Mouse (Mus musculus) gastrocnemius, adult 2 months (tissue): ENCODE results near the gene Slc16a5. TPM values are rescaled to one million over a fixed set of nuclear protein-coding genes. Genes with fewer than 3 reads are reported as not detected.

Source experiments
- DNase-seq: peaks from one replicate; pipeline ENCODE4 v3.0.0; 2022
- H3K27ac ChIP-seq: fragments of 200-600 bp; 2 replicates; pipeline ENCODE4 v1.8.1; 2022; ENCODE audit warnings: mild to moderate bottlenecking
- H3K4me3 ChIP-seq: fragments of 200-600 bp; 2 replicates; pipeline ENCODE4 v1.8.1; 2022; ENCODE audit warnings: mild to moderate bottlenecking, moderate library complexity
- CTCF ChIP-seq: fragments of 200-600 bp; IDR thresholded peaks from 2 replicates; pipeline ENCODE4 v1.8.1; 2022; ENCODE audit warnings: antibody characterized with exemption, mild to moderate bottlenecking, moderate library complexity
- intact Hi-C: fragments of 180-260 bp; cut with DNase I; formaldehyde crosslinking; loops from one replicate; pipeline ENCODE4 v1.15.1; 2025
- long read RNA-seq, 2 experiments: library from polyadenylated mRNA; stranded (forward); transcript quantifications; one replicate each; pipeline ENCODE4 v2.0.0; 2021
- total RNA-seq, 2 experiments: library from RNA; stranded (reverse); gene quantifications; 2 replicates each; pipeline ENCODE4 v1.2.3; 2021

Gene Slc16a5
- total RNA-seq: not detected
- long read RNA-seq, experiment 1: 0 reads
- long read RNA-seq, experiment 2: 0 reads

- no peak within 1 kb of the TSS for H3K4me3 ChIP-seq
- H3K27ac ChIP-seq: no peak within 1 kb of the TSS
- intact Hi-C loops: no loop called here
- no peak for TF ChIP-seq CTCF
- no peak for DNase-seq
Measured at GRCm38 (mm10) chr11:115462243-115462891, at the start of gene Slc16a5. Gene Slc16a5, plus strand, starts transcription at chr11:115462474.

- peak; percentile 98 for DNase-seq
- H3K27ac ChIP-seq: peak within 1 kb of the TSS; percentile 99
- intact Hi-C loops: loop anchor here (10.0 kb wide), 1 partner anchor 185 kb away; the partner anchor contains the start of genes Gga3 and Mrps7
- TF ChIP-seq CTCF: no peak
- H3K4me3 ChIP-seq: peak within 1 kb of the TSS; percentile 97
Measured at GRCm38 (mm10) chr11:115419531-115420237, 42.6 kb upstream of the Slc16a5 start, which contains the start of the genes Atp5h and Kctd2. Gene Atp5h, minus strand, starts transcription at chr11:115419962. Gene Kctd2, plus strand, starts transcription at chr11:115420128.

- DNase-seq: peak; percentile 78
- Histone ChIP-seq H3K4me3 (peak overlapping the region; percentile 97), H3K27ac (peak overlapping the region; percentile 99)
- intact Hi-C loops: no loop called here
- TF ChIP-seq CTCF: no peak
Measured at GRCm38 (mm10) chr11:115420336-115421190, 41.7 kb upstream of the Slc16a5 start.

- peak overlapping the region; percentile 99 for H3K27ac ChIP-seq
- intact Hi-C loops: no loop called here
- no peak for TF ChIP-seq CTCF
- DNase-seq: no peak
- peak overlapping the region; percentile 97 for H3K4me3 ChIP-seq
Measured at GRCm38 (mm10) chr11:115421328-115421727, 40.9 kb upstream of the Slc16a5 start.

- H3K27ac ChIP-seq: no peak overlapping the region
- DNase-seq: no peak
- intact Hi-C loops: no loop called here
- H3K4me3 ChIP-seq: no peak overlapping the region
- no peak for TF ChIP-seq CTCF
Measured at GRCm38 (mm10) chr11:115421972-115422371, 40.3 kb upstream of the Slc16a5 start.

GRCm38 (mm10) chr11:115423091-115423490 is 39.2 kb upstream of the Slc16a5 start:
- no peak for TF ChIP-seq CTCF
- no peak overlapping the region for H3K27ac ChIP-seq
- DNase-seq: no peak
- H3K4me3 ChIP-seq: no peak overlapping the region
- intact Hi-C loops: no loop called here

- TF ChIP-seq CTCF: no peak
- Histone ChIP-seq H3K27ac (no peak overlapping the region), H3K4me3 (no peak overlapping the region)
- intact Hi-C loops: loop anchor here (5.0 kb wide), 1 partner anchor 67 kb away; no protein-coding TSS in a partner anchor
- no peak for DNase-seq
Measured at GRCm38 (mm10) chr11:115424666-115425065, 37.6 kb upstream of the Slc16a5 start.

GRCm38 (mm10) chr11:115425671-115426070 is 36.6 kb upstream of the Slc16a5 start:
- TF ChIP-seq CTCF: no peak
- Histone ChIP-seq H3K4me3 (no peak overlapping the region), H3K27ac (no peak overlapping the region)
- intact Hi-C loops: loop anchor here (5.0 kb wide), 1 partner anchor 68 kb away; no protein-coding TSS in a partner anchor
- no peak for DNase-seq

GRCm38 (mm10) chr11:115427482-115428331 is 34.6 kb upstream of the Slc16a5 start:
- peak; percentile 72 for DNase-seq
- peak overlapping the region; percentile 61 for H3K27ac ChIP-seq
- peak overlapping the region; percentile 43 for H3K4me3 ChIP-seq
- intact Hi-C loops: loop anchor here (2.0 to 5.0 kb wide), 2 partner anchors 47 to 70 kb away; partner anchors contain the start of gene Armc7
- peak; percentile 83 for TF ChIP-seq CTCF

GRCm38 (mm10) chr11:115429307-115429706 is 33.0 kb upstream of the Slc16a5 start:
- TF ChIP-seq CTCF: no peak
- intact Hi-C loops: loop anchor here (2.0 to 5.0 kb wide), 2 partner anchors 45 to 72 kb away; partner anchors contain the start of gene Armc7
- no peak overlapping the region for H3K4me3 ChIP-seq
- peak; percentile 52 for DNase-seq
- H3K27ac ChIP-seq: no peak overlapping the region

- intact Hi-C loops: no loop called here
- H3K27ac ChIP-seq: no peak overlapping the region
- H3K4me3 ChIP-seq: no peak overlapping the region
- no peak for TF ChIP-seq CTCF
- DNase-seq: no peak
Measured at GRCm38 (mm10) chr11:115430561-115430960, 31.7 kb upstream of the Slc16a5 start.
